Mouse (Mus musculus): ENCODE measurements around the gene Prr5. TPM values are rescaled to one million over a fixed set of nuclear protein-coding genes. Genes with fewer than 3 reads are reported as not detected.
A peak's percentile ranks its signal among the peaks of the same experiment; 100 is the strongest.
"Not testable (repeated sequence)": the region's sequence is repeated elsewhere in the genome, so short reads cannot be mapped to it uniquely, and the experiment has no call there.

Prr5 gene
- total RNA-seq, 2 experiments from 2014 or later: 4.3 to 6.2 TPM

GRCm38 (mm10) chr15:84714730-84715129 lies 45.3 kb downstream of the Prr5 start:
- DNase-seq: peak; percentile 88 to 96

GRCm38 (mm10) chr15:84715132-84715531 lies 45.7 kb downstream of the Prr5 start:
- no peak for DNase-seq

GRCm38 (mm10) chr15:84717570-84718270 lies 48.3 kb downstream of the Prr5 start:
- not testable (repeated sequence) for DNase-seq

GRCm38 (mm10) chr15:84718785-84719184 lies 49.4 kb downstream of the Prr5 start:
- no peak for DNase-seq

- DNase-seq: peak; percentile 55 to 66
Observed at GRCm38 (mm10) chr15:84719791-84720190, 50.4 kb downstream of the Prr5 start, which contains the start of gene Arhgap8. Gene Arhgap8, plus strand, starts transcription at chr15:84720052.

GRCm38 (mm10) chr15:84720291-84721204 lies 51.1 kb downstream of the Prr5 start:
- DNase-seq: peak; percentile 29 to 44

GRCm38 (mm10) chr15:84723656-84724055 lies 54.2 kb downstream of the Prr5 start:
- DNase-seq: not testable (repeated sequence)

GRCm38 (mm10) chr15:84724199-84724598 lies 54.8 kb downstream of the Prr5 start:
- no peak for DNase-seq

GRCm38 (mm10) chr15:84729685-84730084 lies 60.3 kb downstream of the Prr5 start:
- peak; percentile 42 to 59 for DNase-seq

GRCm38 (mm10) chr15:84730893-84731292 lies 61.5 kb downstream of the Prr5 start:
- DNase-seq: no peak

- DNase-seq: no peak
Observed at GRCm38 (mm10) chr15:84731676-84732424, 62.4 kb downstream of the Prr5 start.

GRCm38 (mm10) chr15:84732425-84732749 lies 63.0 kb downstream of the Prr5 start:
- no peak for DNase-seq

GRCm38 (mm10) chr15:84736346-84736993 lies 67.0 kb downstream of the Prr5 start:
- no peak for DNase-seq

- DNase-seq: no peak
Observed at GRCm38 (mm10) chr15:84736994-84737346, 67.5 kb downstream of the Prr5 start.

GRCm38 (mm10) chr15:84738246-84738645 lies 68.8 kb downstream of the Prr5 start:
- DNase-seq: no peak

- DNase-seq: no peak
Observed at GRCm38 (mm10) chr15:84741573-84741972, 72.2 kb downstream of the Prr5 start.

GRCm38 (mm10) chr15:84743347-84743746 lies 73.9 kb downstream of the Prr5 start:
- DNase-seq: no peak

GRCm38 (mm10) chr15:84744308-84744707 lies 74.9 kb downstream of the Prr5 start:
- no peak for DNase-seq

- no peak for DNase-seq
Observed at GRCm38 (mm10) chr15:84745831-84746230, 76.4 kb downstream of the Prr5 start.

Data from heart, adult 18-20 months (tissue).